Mouse (Mus musculus) gastrocnemius, postnatal 36 days (tissue): ENCODE measurements around the gene Tmem263. TPM values are rescaled to one million over a fixed set of nuclear protein-coding genes. Genes with fewer than 3 reads are reported as not detected.

Experiments used
- DNase-seq, 2 experiments: peaks; one replicate each; pipeline ENCODE4 v3.0.0; 2022
- intact Hi-C: fragments of 180-260 bp; cut with DNase I; formaldehyde crosslinking; loops from one replicate; pipeline ENCODE4 v1.15.1; 2025
- total RNA-seq, 2 experiments: library from RNA; stranded (reverse); gene quantifications; 2 replicates each; pipeline ENCODE4 v1.2.3; 2021

Gene Tmem263
- total RNA-seq, 2 experiments from 2014 or later = 8.9 to 10.3 TPM

DNA sequence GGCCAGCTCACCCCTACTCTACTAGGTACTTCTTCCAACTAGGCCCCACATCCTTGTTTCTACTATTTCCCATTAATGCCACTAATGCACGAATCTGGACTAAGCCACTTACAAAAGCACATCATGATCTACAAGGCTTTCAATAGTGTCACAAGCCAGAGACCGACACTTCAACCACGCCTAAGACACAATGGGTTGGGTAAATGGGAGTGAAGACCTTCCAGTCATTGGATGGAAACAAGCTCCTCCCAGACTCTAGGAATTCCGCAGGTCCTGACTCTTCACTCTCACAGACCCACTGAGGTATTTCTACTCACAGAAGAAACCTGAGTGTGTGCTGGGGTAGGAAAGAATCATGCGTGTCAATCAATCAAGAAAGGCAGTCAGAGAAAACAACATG lies 62.9 kb downstream of the Tmem263 start:
- intact Hi-C loops = no loop called here
- DNase-seq = no peak

Other genes with a start within 250 kb of the Tmem263 start
- 10 to 100 TPM; 31.6 to 37.6 TPM for gene Ric8b, start 185.0 kb upstream of the Tmem263 start, total RNA-seq
- gene Fhl4, start 132 bp upstream of the Tmem263 start, total RNA-seq = under 1 TPM; 0.12 to 0.31 TPM
- 10 to 100 TPM in 1 of 2 experiments, 1 to 10 TPM in 1; 8.4 to 14.9 TPM for gene Mterf2, start 25.4 kb downstream of the Tmem263 start, total RNA-seq
- 1 to 10 TPM; 8.3 to 8.6 TPM for gene Cry1, start 82.4 kb downstream of the Tmem263 start, total RNA-seq